15 mouse cellular contexts compared by ENCODE assay signal in the genomic region with DNA sequence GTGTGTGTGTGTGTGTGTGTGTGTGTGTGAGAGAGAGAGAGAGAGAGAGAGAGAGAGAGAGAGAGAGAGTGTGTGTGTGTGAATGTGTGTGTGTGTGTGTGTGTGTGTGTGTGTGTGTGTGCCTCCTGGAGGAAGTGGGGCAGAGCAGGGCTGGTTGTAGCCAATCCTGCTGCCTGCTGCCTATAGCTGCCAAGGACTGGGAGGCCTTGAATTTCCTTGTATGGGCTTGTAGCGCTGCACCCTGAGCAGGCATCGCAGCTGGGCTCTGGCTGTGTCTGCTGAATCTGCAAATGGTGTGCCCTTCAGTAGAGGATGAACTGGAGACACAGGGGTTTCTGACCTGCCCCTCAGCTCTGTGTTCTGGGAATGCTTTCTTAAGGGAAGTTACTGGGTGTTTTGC. TPM values are rescaled to one million over a fixed set of nuclear protein-coding genes. Genes with fewer than 3 reads are reported as not detected.
DNase-seq lines count a peak whose midpoint lies in the region; ATAC-seq and TF ChIP-seq lines count a peak whose summit lies in the region.
"Had no signal": no experiment of that assay in that cellular context is flagged by ENCODE, and none has a peak within 500 bp of the region (broad histone marks: within the 10 kb centered on the region; RNA-seq: fewer than 3 reads in every experiment).

No protein-coding gene starts in this region.

- no peaks in the 10 kb centered on the region for H3K36me3 ChIP-seq in heart, embryonic 16.5 days (ENCODE audit: control insufficient read depth, insufficient read depth)
- H3K36me3 ChIP-seq in heart, adult 2 months (ENCODE audit: control insufficient read depth, insufficient read depth, low read length), result no peaks in the 10 kb centered on the region
- H3K36me3 ChIP-seq in limb, embryonic 14.5 days (ENCODE audit: control insufficient read depth, insufficient read depth, low read length), result no peaks in the 10 kb centered on the region
- H3K36me3 ChIP-seq: hindbrain, embryonic 13.5 days; liver, embryonic 12.5 days; midbrain, embryonic 13.5 days had no signal

- H3K9me3 ChIP-seq in heart, embryonic 16.5 days (replicated peaks; ENCODE audit: control insufficient read depth, low read length), result no peaks in the 10 kb centered on the region
- no peaks in the 10 kb centered on the region for H3K9me3 ChIP-seq in limb, embryonic 14.5 days (ENCODE audit: control insufficient read depth, low read length)
- H3K9me3 ChIP-seq: hindbrain, embryonic 13.5 days; liver, embryonic 12.5 days; midbrain, embryonic 13.5 days had no signal

- 15% methylated on average over 2 of the region's 2 CpGs for WGBS in heart, embryonic 16.5 days
- 14% methylated on average over 2 of the region's 2 CpGs for WGBS in heart, adult 2 months
- WGBS in limb, embryonic 14.5 days, result 25% methylated on average over 2 of the region's 2 CpGs

- no peak overlapping the region for H3K27ac ChIP-seq in heart, embryonic 16.5 days (ENCODE audit: low read length)
- no peak overlapping the region for H3K27ac ChIP-seq in heart, adult 2 months
- H3K27ac ChIP-seq in limb, embryonic 14.5 days (replicated peaks; ENCODE audit: low read depth, low read length), result no peak overlapping the region
- H3K27ac ChIP-seq: hindbrain, embryonic 13.5 days; liver, embryonic 12.5 days; midbrain, embryonic 13.5 days had no signal

- no peak overlapping the region for H3K4me2 ChIP-seq in heart, embryonic 16.5 days (ENCODE audit: low read depth, low read length)
- H3K4me2 ChIP-seq in limb, embryonic 14.5 days (replicated peaks; ENCODE audit: low read depth, low read length, severe bottlenecking), result no peak overlapping the region
- H3K4me2 ChIP-seq: hindbrain, embryonic 13.5 days; liver, embryonic 12.5 days; midbrain, embryonic 13.5 days had no signal

- TF ChIP-seq EP300 in heart, adult 2 months (IDR thresholded peaks at IDR 0.05; ENCODE audit: insufficient read depth, low read depth, low read length), result no peak

- intact Hi-C loops in heart, adult 2 months (cut with DNase I), result no loop called here

- TF ChIP-seq CTCF in heart, adult 2 months (IDR thresholded peaks at IDR 0.05), result no peak

- ATAC-seq in heart, embryonic 16.5 days (replicated peaks; ENCODE audit: extremely low read depth, insufficient read depth, low FRiP score), result peak; percentile 67
- ATAC-seq in limb, embryonic 14.5 days (ENCODE audit: low FRiP score, low read depth), result peak; percentile 57; the same call in 1 of the 2 replicates
- ATAC-seq: liver, embryonic 12.5 days; midbrain, embryonic 13.5 days had no signal

- no peak for TF ChIP-seq POLR2A in heart, adult 2 months (IDR thresholded peaks at IDR 0.05; ENCODE audit: insufficient read depth, low read depth, low read length)
- no peak for TF ChIP-seq POLR2A in limb, embryonic 14.5 days (IDR thresholded peaks at IDR 0.05; ENCODE audit: borderline replicate concordance, extremely low read depth, insufficient read depth, insufficient read length)

- no peaks in the 10 kb centered on the region for H3K79me2 ChIP-seq in heart, adult 2 months (replicated peaks; ENCODE audit: control insufficient read depth, insufficient read depth, low read length)

- no peak overlapping the region for H3K4me3 ChIP-seq in heart, embryonic 16.5 days (ENCODE audit: low read length)
- no peak overlapping the region for H3K4me3 ChIP-seq in heart, adult 2 months
- no peak overlapping the region for H3K4me3 ChIP-seq in limb, embryonic 14.5 days (replicated peaks; ENCODE audit: low read length)
- H3K4me3 ChIP-seq: hindbrain, embryonic 13.5 days; liver, embryonic 12.5 days; midbrain, embryonic 13.5 days had no signal

- H3K4me1 ChIP-seq in heart, embryonic 16.5 days (ENCODE audit: control insufficient read depth, insufficient read depth, low read length), result no peaks in the 10 kb centered on the region
- H3K4me1 ChIP-seq in heart, adult 2 months (ENCODE audit: control insufficient read depth, insufficient read depth, low read length), result no peaks in the 10 kb centered on the region
- no peaks in the 10 kb centered on the region for H3K4me1 ChIP-seq in limb, embryonic 14.5 days (ENCODE audit: control insufficient read depth, insufficient read depth, low read length)
- H3K4me1 ChIP-seq: liver, embryonic 12.5 days had no signal

- no peak overlapping the region for H3K9ac ChIP-seq in heart, embryonic 16.5 days (ENCODE audit: low read length)
- no peak overlapping the region for H3K9ac ChIP-seq in heart, adult 2 months (ENCODE audit: low read depth, low read length)
- no peak overlapping the region for H3K9ac ChIP-seq in limb, embryonic 14.5 days (ENCODE audit: low read depth, low read length, severe bottlenecking)
- H3K9ac ChIP-seq: hindbrain, embryonic 13.5 days; liver, embryonic 12.5 days; midbrain, embryonic 13.5 days had no signal

- no peak for DNase-seq in heart, adult 2 months
- peak; percentile 49 for DNase-seq in adrenal gland, postnatal 10 days
- peak; percentile 45 to 54 for DNase-seq in adrenal gland, postnatal 36 days
- DNase-seq in limb, embryonic 14.5 days (ENCODE audit: low spot score), result no peak
- no peak for DNase-seq in cerebellum, adult 8-10 months
- DNase-seq in gastrocnemius, postnatal 4 days (ENCODE audit: low spot score in 2 of 2), result no peak
- DNase-seq: cerebellum, adult 9-10 months; lung, postnatal 14 days; right cerebral cortex, postnatal 14 days had no signal

- H3K27me3 ChIP-seq in heart, embryonic 16.5 days (ENCODE audit: control insufficient read depth, insufficient read depth, low read length), result peaks cover 43% of the 10 kb centered on the region
- H3K27me3 ChIP-seq in heart, adult 2 months (ENCODE audit: control insufficient read depth, insufficient read depth, low read length), result peaks cover 9% of the 10 kb centered on the region; the same call in 1 of the 2 replicates
- peaks cover 47% of the 10 kb centered on the region for H3K27me3 ChIP-seq in limb, embryonic 14.5 days (ENCODE audit: control insufficient read depth, insufficient read depth, low read length)

RNA-seq across cellular contexts. Expression of gene Hmcn2, which starts 3.9 kb away (rescaled TPM):
- 1.1 and 1.3 TPM in 2 replicates for polyA plus RNA-seq in heart, embryonic 16.5 days (2015; fragmentation: Nextera tagmentation; extraction: Ambion mirVana)
- total RNA-seq in heart, adult 2 months (2021), result 1 to 10 TPM; 7.2 to 8.3 TPM
- 22.8 and 24.3 TPM in 2 replicates for polyA plus RNA-seq in heart, adult 2 months (2012; rRNA removed)
- 1 to 10 TPM; 6.4 to 9.4 TPM for total RNA-seq in adrenal gland, postnatal 10 days (2021)
- 1 to 10 TPM; 1.7 to 1.9 TPM for total RNA-seq in adrenal gland, postnatal 36 days (2021)
- polyA plus RNA-seq in limb, embryonic 14.5 days (2012; rRNA removed), result 0.56 and 0.70 TPM in 2 replicates
- polyA plus RNA-seq in limb, embryonic 14.5 days (2014; fragmentation: Nextera tagmentation; extraction: Ambion mirVana), result 0.12 and 0.23 TPM in 2 replicates
- total RNA-seq in gastrocnemius, postnatal 4 days (2021), result 10 to 100 TPM; 45.3 to 47.6 TPM
- total RNA-seq: neutrophil, adult 5-6 weeks had no signal
- polyA plus RNA-seq: kidney, embryonic 14.5 days had no signal

Comparison
In these comparisons a context has a peak if more than half of its experiments do, and no peak if none do; other contexts are left out.
1. DNase-seq: peak in adrenal gland, postnatal 10 days (single experiment) and adrenal gland, postnatal 36 days (2 of 2); none in heart, adult 2 months (0 of 2), limb, embryonic 14.5 days (single experiment), cerebellum, adult 8-10 months (single experiment) and gastrocnemius, postnatal 4 days (0 of 2).
2. RNA of gene Hmcn2, which starts 3.9 kb away (total RNA-seq): 45.3 to 47.6 TPM in gastrocnemius, postnatal 4 days; 6.4 to 9.4 TPM in adrenal gland, postnatal 10 days, 7.2 to 8.3 TPM in heart, adult 2 months and 1.7 to 1.9 TPM in adrenal gland, postnatal 36 days; every median in the first group is over 4 times any median in the second.